Mouse (Mus musculus): ENCODE data around the gene Rabgap1.

GRCm38 (mm10) chr2:37479559-37479958 lies 36.5 kb downstream of the Rabgap1 start:
- TF ChIP-seq HCFC1 (IDR thresholded peaks at IDR 0.05; ENCODE audit: low read depth, low read length) (no peak), E2F4 (IDR thresholded peaks at IDR 0.05; ENCODE audit: borderline replicate concordance, low read depth, low read length) (no peak), TCF12 (IDR thresholded peaks at IDR 0.05; ENCODE audit: low read depth, low read length) (peak; percentile 62), POLR2A (IDR thresholded peaks at IDR 0.05; ENCODE audit: control insufficient read depth in 1 of 2, insufficient read depth in 1 of 2, low read depth in 1 of 2, low read length in 2 of 2, poor library complexity in 1 of 2) (no peak), CTCF (IDR thresholded peaks at IDR 0.05 in 2 of 3, conservative IDR thresholded peaks at IDR 0.05 in 1 of 3; ENCODE audit: control insufficient read depth in 1 of 3, insufficient read depth in 1 of 3, low read depth in 2 of 3, low read length in 3 of 3, poor library complexity in 1 of 3, severe bottlenecking in 1 of 3) (no peak), RAD21 (IDR thresholded peaks at IDR 0.05; ENCODE audit: low read depth, low read length) (no peak), ZKSCAN1 (IDR thresholded peaks at IDR 0.05; ENCODE audit: low read depth, low read length) (no peak), TAL1 (IDR thresholded peaks at IDR 0.05; ENCODE audit: low read length) (no peak), MAFK (IDR thresholded peaks at IDR 0.05; ENCODE audit: borderline replicate concordance, low read depth, low read length) (no peak), USF1 (IDR thresholded peaks at IDR 0.05; ENCODE audit: low read depth, low read length) (no peak), EP300 (IDR thresholded peaks at IDR 0.05; ENCODE audit: low read depth in 1 of 2, low read length in 2 of 2) (peak; percentile 70 to 76), CHD2 (IDR thresholded peaks at IDR 0.05; ENCODE audit: low read length) (no peak), JUND (IDR thresholded peaks at IDR 0.05; ENCODE audit: low read depth, low read length) (no peak), ZC3H11A (IDR thresholded peaks at IDR 0.05; ENCODE audit: low read depth, low read length) (no peak)

Data from MEL (cell line).